Mouse (Mus musculus) lung, postnatal 0 days (tissue): Measurements from ENCODE around the gene Ankrd65.

ENCODE experiments used
- CTCF ChIP-seq: IDR thresholded peaks from 2 replicates; pipeline ENCODE4 v1.5.1; 2016; ENCODE audit warnings: antibody characterized with exemption, mild to moderate bottlenecking
- EP300 ChIP-seq: IDR thresholded peaks from 2 replicates; pipeline ENCODE4 v1.6.1; 2016; ENCODE audit warnings: antibody characterized with exemption, mild to moderate bottlenecking, control low read depth

DNA sequence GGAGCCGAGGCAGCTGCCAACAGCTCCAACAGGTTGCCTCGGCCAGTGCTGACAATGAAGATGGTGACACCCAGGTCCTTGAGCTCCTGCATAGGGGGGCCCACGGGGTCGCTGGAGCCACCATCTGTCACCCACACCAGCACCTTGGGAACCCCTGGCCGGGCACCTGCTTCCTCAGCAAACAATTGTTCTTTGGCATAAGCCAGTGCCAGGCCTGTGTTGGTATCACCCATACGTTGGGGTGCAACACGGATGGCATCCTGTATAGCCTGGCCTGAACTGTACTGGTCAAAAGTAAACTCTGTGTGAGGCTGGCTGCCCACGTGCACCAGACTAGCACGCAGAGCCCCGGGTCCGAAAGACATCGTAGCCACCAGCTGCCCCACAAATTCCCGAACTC is 17.5 kb upstream of the Ankrd65 start:
- TF ChIP-seq CTCF = no peak
- no peak for TF ChIP-seq EP300
